Mouse (Mus musculus) megakaryocyte, embryonic 14.5 days (primary cell): ENCODE results near the gene Scn1b. TPM values are rescaled to one million over a fixed set of nuclear protein-coding genes. Genes with fewer than 3 reads are reported as not detected.

Source experiments
- H3K27me3 ChIP-seq: replicated peaks from 2 replicates; pipeline ENCODE3; 2012; ENCODE audit warnings: inconsistent platforms
- H3K36me3 ChIP-seq: replicated peaks from 2 replicates; pipeline ENCODE3; 2012; ENCODE audit warnings: low read length, inconsistent platforms, mixed read lengths
- H3K4me1 ChIP-seq: 2 replicates; pipeline ENCODE4 v1.6.1; 2012; ENCODE audit warnings: inconsistent platforms
- H3K4me3 ChIP-seq: replicated peaks from 2 replicates; pipeline ENCODE3; 2012; ENCODE audit warnings: moderate library complexity, mild to moderate bottlenecking, inconsistent platforms
- H3K9me3 ChIP-seq: 2 replicates; pipeline ENCODE4 v1.6.1; 2012; ENCODE audit warnings: inconsistent platforms
- FLI1 ChIP-seq: IDR thresholded peaks from 2 replicates; pipeline ENCODE4 v1.6.1; 2012; ENCODE audit warnings: low read length, inconsistent platforms, mixed read lengths
- GATA1 ChIP-seq: IDR thresholded peaks from 3 replicates; pipeline ENCODE4 v1.6.1; 2012; ENCODE audit warnings: mixed read lengths, low read length, inconsistent platforms, borderline replicate concordance
- polyA plus RNA-seq: library from polyadenylated mRNA; stranded (reverse); fragments of >175 nt; gene quantifications from 2 replicates; pipeline ENCODE4 v1.2.3, GENCODE M21; 2012; ENCODE audit warnings: low replicate concordance; ENCODE audit not compliant: insufficient read depth

Scn1b gene
- polyA plus RNA-seq, 1 experiment, result 28.4 TPM

- Histone ChIP-seq H3K9me3 (no peaks in the 10 kb centered on the region), H3K27me3 (peaks cover 33% of the 10 kb centered on the region), H3K4me3 (no peak overlapping the region), H3K4me1 (peaks cover 47% of the 10 kb centered on the region), H3K36me3 (peaks cover 74% of the 10 kb centered on the region)
- TF ChIP-seq FLI1 (no peak), GATA1 (no peak)
Measured at GRCm38 (mm10) chr7:31130197-31130596, 3.4 kb upstream of the Scn1b start.

- Histone ChIP-seq H3K4me3 (no peak overlapping the region), H3K36me3 (peaks cover 54% of the 10 kb centered on the region), H3K4me1 (peaks cover 55% of the 10 kb centered on the region), H3K27me3 (peaks cover 46% of the 10 kb centered on the region), H3K9me3 (no peaks in the 10 kb centered on the region)
- TF ChIP-seq FLI1 (no peak), GATA1 (no peak)
Measured at GRCm38 (mm10) chr7:31128157-31128705, 1.4 kb upstream of the Scn1b start.

GRCm38 (mm10) chr7:31126211-31126751 is 522 bp downstream of the Scn1b start:
- TF ChIP-seq GATA1, result no peak
- no peak for TF ChIP-seq FLI1
- H3K36me3 ChIP-seq, result peaks cover 35% of the 10 kb centered on the region
- peaks cover 45% of the 10 kb centered on the region for H3K4me1 ChIP-seq
- peaks cover 52% of the 10 kb centered on the region for H3K27me3 ChIP-seq
- H3K9me3 ChIP-seq, result no peaks in the 10 kb centered on the region
- peak overlapping the region; percentile 91 for H3K4me3 ChIP-seq

- Histone ChIP-seq H3K4me3 (peak overlapping the region; percentile 91), H3K36me3 (peaks cover 23% of the 10 kb centered on the region), H3K27me3 (peaks cover 57% of the 10 kb centered on the region), H3K4me1 (peaks cover 39% of the 10 kb centered on the region), H3K9me3 (no peaks in the 10 kb centered on the region)
- TF ChIP-seq FLI1 (no peak), GATA1 (no peak)
Measured at GRCm38 (mm10) chr7:31125116-31125515, 1.7 kb downstream of the Scn1b start.

- Histone ChIP-seq H3K27me3 (peaks cover 63% of the 10 kb centered on the region), H3K4me1 (peaks cover 39% of the 10 kb centered on the region), H3K9me3 (no peaks in the 10 kb centered on the region), H3K36me3 (peaks cover 16% of the 10 kb centered on the region), H3K4me3 (peak overlapping the region; percentile 70)
- TF ChIP-seq GATA1 (no peak), FLI1 (no peak)
Measured at GRCm38 (mm10) chr7:31124381-31124780, 2.4 kb downstream of the Scn1b start.

- H3K4me1 ChIP-seq, result peaks cover 39% of the 10 kb centered on the region
- TF ChIP-seq FLI1 (no peak), GATA1 (no peak)
- no peak overlapping the region for H3K4me3 ChIP-seq
- H3K27me3 ChIP-seq, result peaks cover 67% of the 10 kb centered on the region
- no peaks in the 10 kb centered on the region for H3K9me3 ChIP-seq
- peaks cover 9% of the 10 kb centered on the region for H3K36me3 ChIP-seq
Measured at GRCm38 (mm10) chr7:31123697-31124096, 3.1 kb downstream of the Scn1b start.

GRCm38 (mm10) chr7:31122641-31123631 is 3.9 kb downstream of the Scn1b start:
- no peak overlapping the region for H3K4me3 ChIP-seq
- H3K27me3 ChIP-seq, result peaks cover 60% of the 10 kb centered on the region
- H3K36me3 ChIP-seq, result peaks cover 1% of the 10 kb centered on the region
- no peak for TF ChIP-seq FLI1
- no peak for TF ChIP-seq GATA1
- H3K4me1 ChIP-seq, result peaks cover 39% of the 10 kb centered on the region
- no peaks in the 10 kb centered on the region for H3K9me3 ChIP-seq

GRCm38 (mm10) chr7:31119556-31119955 is 7.2 kb downstream of the Scn1b start:
- Histone ChIP-seq H3K27me3 (peaks cover 30% of the 10 kb centered on the region), H3K9me3 (no peaks in the 10 kb centered on the region), H3K4me1 (peaks cover 38% of the 10 kb centered on the region), H3K4me3 (no peak overlapping the region), H3K36me3 (no peaks in the 10 kb centered on the region)
- TF ChIP-seq GATA1 (no peak), FLI1 (no peak)

GRCm38 (mm10) chr7:31118486-31118885 is 8.3 kb downstream of the Scn1b start:
- no peaks in the 10 kb centered on the region for H3K9me3 ChIP-seq
- TF ChIP-seq GATA1 (no peak), FLI1 (no peak)
- H3K36me3 ChIP-seq, result no peaks in the 10 kb centered on the region
- no peak overlapping the region for H3K4me3 ChIP-seq
- peaks cover 40% of the 10 kb centered on the region for H3K4me1 ChIP-seq
- H3K27me3 ChIP-seq, result peaks cover 32% of the 10 kb centered on the region

- H3K36me3 ChIP-seq, result no peaks in the 10 kb centered on the region
- H3K27me3 ChIP-seq, result peaks cover 31% of the 10 kb centered on the region
- peak overlapping the region; percentile 70 for H3K4me3 ChIP-seq
- TF ChIP-seq GATA1, result no peak
- no peak for TF ChIP-seq FLI1
- H3K4me1 ChIP-seq, result peaks cover 42% of the 10 kb centered on the region
- H3K9me3 ChIP-seq, result no peaks in the 10 kb centered on the region
Measured at GRCm38 (mm10) chr7:31117465-31117864, 9.3 kb downstream of the Scn1b start.
